Mouse (Mus musculus) liver, embryonic 12.5 days (tissue): ENCODE results near the gene Grik5. TPM values are rescaled to one million over a fixed set of nuclear protein-coding genes. Genes with fewer than 3 reads are reported as not detected.

Experiments
- ATAC-seq: fragments of 200-750 bp; cut with Nextera tagmentation; 2 replicates; pipeline ENCODE4 v1.8.0; 2017; ENCODE audit warnings: moderate number of reproducible peaks, mild to moderate bottlenecking, moderate library complexity
- H3K27ac ChIP-seq: fragments of 300-500 bp; sonication (generic); 2 replicates; pipeline ENCODE4 v1.5.1; 2016; ENCODE audit warnings: mild to moderate bottlenecking
- H3K27me3 ChIP-seq: fragments of 300-500 bp; sonication (generic); replicated peaks from 2 replicates; pipeline ENCODE4 v1.6.1; 2016; ENCODE audit warnings: mild to moderate bottlenecking, moderate library complexity
- H3K36me3 ChIP-seq: fragments of 300-500 bp; sonication (generic); 2 replicates; pipeline ENCODE4 v1.6.1; 2016; ENCODE audit warnings: mild to moderate bottlenecking, moderate library complexity
- H3K4me1 ChIP-seq: fragments of 300-500 bp; sonication (generic); 2 replicates; pipeline ENCODE4 v1.6.1; 2016
- H3K4me2 ChIP-seq: fragments of 300-500 bp; sonication (generic); 2 replicates; pipeline ENCODE4 v1.6.1; 2016; ENCODE audit warnings: mild to moderate bottlenecking, moderate library complexity
- H3K4me3 ChIP-seq: fragments of 300-500 bp; sonication (generic); 2 replicates; pipeline ENCODE4 v1.5.1; 2016; ENCODE audit warnings: mild to moderate bottlenecking, moderate library complexity
- H3K9ac ChIP-seq: fragments of 300-500 bp; sonication (generic); 2 replicates; pipeline ENCODE4 v1.6.1; 2016; ENCODE audit warnings: mild to moderate bottlenecking, moderate library complexity
- H3K9me3 ChIP-seq: fragments of 300-500 bp; sonication (generic); replicated peaks from 2 replicates; pipeline ENCODE4 v1.6.1; 2016; ENCODE audit warnings: mild to moderate bottlenecking, moderate library complexity
- WGBS: fragments of 180-500 bp; shearing (Covaris S2); methylation state at CpG from one replicate; pipeline ENCODE4 v1.1.7; 2016; ENCODE audit not compliant: insufficient replicate concordance; 5-methylcytosine and 5-hydroxymethylcytosine counted together
- polyA plus RNA-seq: library from polyadenylated mRNA; unstranded; fragments of >200 nt; fragmentation: Nextera tagmentation; extraction: Ambion mirVana; gene quantifications from 2 replicates; pipeline ENCODE4 v1.2.1, GENCODE M21; 2016

The Grik5 gene
- polyA plus RNA-seq, 1 experiment from 2014 or later: 3.0 TPM

DNA sequence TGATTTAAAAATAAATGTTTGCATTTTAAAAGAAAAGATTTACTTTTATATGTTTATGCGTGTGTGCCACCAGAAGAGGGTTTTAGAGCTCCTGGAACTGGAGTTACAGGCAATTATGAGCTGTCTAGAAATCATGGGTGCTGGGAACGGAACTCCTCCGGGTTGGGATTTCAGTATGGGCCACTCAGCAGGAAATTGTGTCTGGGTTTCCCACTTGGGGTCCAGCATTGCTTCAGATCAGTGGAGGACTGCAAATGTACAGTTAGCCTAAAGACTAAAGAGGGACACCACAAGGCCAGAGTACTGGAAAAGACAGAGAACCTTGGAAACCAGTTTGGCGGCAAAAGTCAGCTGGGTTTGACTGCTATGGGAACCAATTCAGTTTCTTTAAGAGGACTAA lies 98.9 kb downstream of the Grik5 start:
- Histone ChIP-seq H3K4me2 (peak overlapping the region; percentile 99), H3K4me3 (no peak overlapping the region), H3K9ac (0 out of 2 replicates have a peak overlapping the region, but pooled peaks have one; percentile 5), H3K27me3 (no peaks in the 10 kb centered on the region), H3K9me3 (no peaks in the 10 kb centered on the region), H3K36me3 (peaks cover 11% of the 10 kb centered on the region; the same call in 1 of the 2 replicates), H3K27ac (no peak overlapping the region), H3K4me1 (peaks cover 21% of the 10 kb centered on the region)
- 72% methylated on average over 4 of the region's 4 CpGs for WGBS
- ATAC-seq: no peak

DNA sequence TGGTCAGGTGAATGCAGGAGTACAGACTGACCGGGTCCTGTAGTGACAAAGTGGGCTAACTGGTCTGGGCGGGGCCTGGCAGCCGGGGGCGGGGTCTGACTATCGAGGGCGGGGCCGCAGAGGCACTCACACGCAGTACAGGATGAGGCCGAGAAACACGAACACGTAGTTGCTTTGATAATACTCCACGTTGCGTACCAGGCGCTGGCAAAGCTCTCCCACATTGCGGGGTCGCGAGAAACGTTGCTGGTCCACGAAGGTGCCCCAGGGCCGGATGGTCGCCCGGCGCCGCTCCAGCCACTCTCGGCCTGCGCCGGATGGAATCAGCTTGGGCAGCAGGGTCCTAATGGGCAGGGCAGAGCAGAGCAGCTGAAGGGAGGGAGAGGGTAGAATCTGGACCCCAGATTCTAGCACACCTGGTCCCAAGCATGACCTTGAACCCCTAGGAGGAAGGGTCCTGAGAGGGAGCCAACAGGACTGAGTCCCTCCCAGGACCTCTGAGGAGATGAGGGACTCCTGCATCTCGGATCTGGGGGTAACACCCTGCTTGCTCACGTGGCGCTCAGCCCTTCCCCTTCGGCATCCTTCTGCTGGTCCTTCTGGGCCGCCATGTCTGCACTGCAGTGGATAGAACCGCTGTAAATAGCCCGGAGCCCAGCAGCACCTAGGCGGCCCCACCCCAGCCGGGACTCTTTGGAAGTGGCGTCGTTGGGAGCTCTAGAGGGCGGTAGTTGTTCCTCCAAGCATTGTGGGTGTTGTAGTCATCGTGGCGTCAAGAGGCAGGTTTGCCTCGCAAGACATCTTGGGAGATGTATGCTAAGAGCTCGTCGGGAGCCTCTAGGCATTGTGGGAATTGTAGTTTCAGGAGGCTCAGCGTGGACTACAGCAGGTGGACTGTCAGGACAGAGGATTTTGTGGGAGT lies 99.9 kb downstream of the Grik5 start, which contains the start of gene Rabac1:
Gene Rabac1, minus strand, starts transcription at position 783 of the 922 bp plus-strand sequence.
- WGBS: under 1% methylated on average over 45 of the region's 45 CpGs
- peak within 1 kb of the TSS; percentile 83 for H3K4me3 ChIP-seq
- peak within 1 kb of the TSS; percentile 81 for H3K9ac ChIP-seq
- H3K27ac ChIP-seq: peak within 1 kb of the TSS; percentile 89
- H3K4me1 ChIP-seq: peaks cover 21% of the 10 kb centered on the region
- no peaks in the 10 kb centered on the region for H3K27me3 ChIP-seq
- peaks cover 11% of the 10 kb centered on the region; the same call in 1 of the 2 replicates for H3K36me3 ChIP-seq
- no peaks in the 10 kb centered on the region for H3K9me3 ChIP-seq
- peak; percentile 92 for ATAC-seq
- H3K4me2 ChIP-seq: peak within 1 kb of the TSS; percentile 99

DNA sequence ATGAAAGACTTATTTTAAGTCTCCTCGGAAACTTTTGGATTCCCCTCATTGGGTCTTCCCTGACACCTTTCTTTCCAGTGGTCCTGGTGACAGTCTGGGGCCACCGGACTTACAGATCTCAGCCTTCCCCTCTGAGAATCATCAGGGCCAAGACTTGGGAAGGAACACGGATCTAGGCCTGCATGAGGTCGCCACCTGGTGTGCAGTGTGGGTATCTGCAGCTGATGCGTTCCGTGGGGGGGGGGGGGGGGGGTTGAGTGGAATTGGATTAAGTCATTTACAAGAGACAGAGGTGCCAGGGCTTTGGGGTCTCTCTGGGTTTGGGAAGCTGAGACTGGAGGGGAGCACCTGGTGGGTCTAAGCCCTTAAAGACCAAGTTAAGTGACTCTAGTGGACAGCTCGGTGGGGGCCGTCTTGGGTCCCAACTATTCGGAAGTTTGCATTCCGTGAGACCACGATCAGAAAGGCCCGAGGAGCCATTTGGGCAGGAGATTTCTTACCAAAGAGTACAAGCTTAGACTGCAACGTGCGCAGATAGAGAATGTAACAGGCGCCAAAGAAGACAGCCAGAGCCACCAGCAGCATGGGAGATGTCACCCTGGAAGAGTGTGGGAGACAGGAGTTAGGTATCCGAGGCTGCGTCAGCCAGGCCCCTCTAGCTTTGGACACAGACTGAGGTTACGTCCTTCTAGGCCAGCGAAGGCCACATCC lies 100.7 kb downstream of the Grik5 start:
- WGBS: 7% methylated on average over 19 of the region's 19 CpGs
- Histone ChIP-seq H3K27me3 (peaks cover 3% of the 10 kb centered on the region; the same call in 1 of the 2 replicates), H3K27ac (peak overlapping the region; percentile 89), H3K9me3 (no peaks in the 10 kb centered on the region), H3K4me1 (peaks cover 21% of the 10 kb centered on the region), H3K9ac (peak overlapping the region; percentile 81), H3K4me3 (peak overlapping the region; percentile 83), H3K36me3 (peaks cover 11% of the 10 kb centered on the region; the same call in 1 of the 2 replicates), H3K4me2 (peak overlapping the region; percentile 99)
- ATAC-seq: peak; percentile 0; the same call in 1 of the 2 replicates

DNA sequence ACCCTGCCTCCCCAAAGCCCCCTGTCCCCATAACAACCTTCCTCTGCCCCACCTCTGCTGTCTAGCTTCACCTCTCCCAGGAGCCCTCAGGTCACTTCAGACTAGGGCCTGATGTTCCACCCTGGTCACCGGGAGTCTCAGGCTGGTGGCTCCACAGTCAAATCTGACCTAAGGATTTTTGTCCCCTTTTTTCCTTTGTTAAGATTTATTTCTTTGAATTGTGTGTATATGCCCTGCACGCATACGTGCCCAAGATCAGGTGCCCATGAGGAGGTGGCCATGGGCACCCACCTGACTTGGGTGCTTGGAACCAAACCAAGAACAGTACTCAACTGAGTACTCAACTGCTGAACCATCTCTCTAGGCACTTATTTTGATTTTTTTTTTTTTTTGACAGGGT lies 101.8 kb downstream of the Grik5 start:
- Histone ChIP-seq H3K9ac (no peak overlapping the region), H3K27me3 (peaks cover 3% of the 10 kb centered on the region; the same call in 1 of the 2 replicates), H3K9me3 (no peaks in the 10 kb centered on the region), H3K36me3 (peaks cover 11% of the 10 kb centered on the region; the same call in 1 of the 2 replicates), H3K4me1 (peaks cover 21% of the 10 kb centered on the region), H3K4me3 (no peak overlapping the region), H3K27ac (no peak overlapping the region), H3K4me2 (no peak overlapping the region)
- ATAC-seq: no peak
- 85% methylated on average over 3 of the region's 3 CpGs for whole genome bisulfite sequencing

DNA sequence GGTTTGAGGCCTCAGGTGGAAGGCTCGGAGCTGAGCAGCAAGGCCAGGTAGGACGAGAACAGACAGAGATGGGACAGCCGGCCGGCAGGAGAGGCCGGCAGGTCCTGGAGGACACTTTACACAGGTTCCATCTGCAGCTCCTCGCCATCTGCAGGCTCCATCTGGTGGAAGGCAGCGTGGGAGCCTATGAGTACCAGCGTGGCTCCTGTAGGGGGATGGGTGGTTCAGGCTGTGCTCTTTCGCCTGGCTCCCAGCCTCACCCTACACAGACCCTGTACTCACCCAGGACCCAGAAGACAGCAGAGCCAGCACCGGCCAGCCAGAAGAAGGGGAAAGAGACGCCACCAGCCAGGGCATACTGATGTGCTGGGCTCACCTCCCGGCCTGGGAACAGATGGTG lies 102.3 kb downstream of the Grik5 start:
- H3K36me3 ChIP-seq: peaks cover 11% of the 10 kb centered on the region; the same call in 1 of the 2 replicates
- H3K9me3 ChIP-seq: no peaks in the 10 kb centered on the region
- 75% methylated on average over 12 of the region's 12 CpGs for WGBS
- no peak overlapping the region for H3K4me3 ChIP-seq
- no peak overlapping the region for H3K27ac ChIP-seq
- ATAC-seq: no peak
- peaks cover 3% of the 10 kb centered on the region; the same call in 1 of the 2 replicates for H3K27me3 ChIP-seq
- H3K4me1 ChIP-seq: peaks cover 21% of the 10 kb centered on the region
- no peak overlapping the region for H3K9ac ChIP-seq
- no peak overlapping the region for H3K4me2 ChIP-seq

DNA sequence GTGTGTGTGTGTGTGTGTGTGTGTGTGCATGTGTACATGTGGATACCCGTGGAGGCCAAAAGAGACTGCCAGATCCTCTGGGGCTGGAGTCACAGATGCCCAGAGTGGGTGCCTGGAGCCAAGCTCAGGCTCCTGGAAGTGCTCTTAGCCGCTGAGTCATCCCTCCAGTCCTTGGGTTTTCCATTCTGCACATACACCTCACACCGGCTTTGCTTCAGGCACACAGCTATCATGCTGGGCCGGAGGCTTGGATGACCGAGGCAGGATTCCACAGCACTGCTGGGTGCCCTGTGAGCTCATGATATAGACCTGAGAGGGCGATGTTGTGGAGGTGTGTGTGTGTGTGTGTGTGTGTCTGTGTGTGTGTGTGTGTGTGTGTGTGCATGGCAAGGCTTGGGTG lies 103.7 kb downstream of the Grik5 start:
- H3K9ac ChIP-seq: no peak overlapping the region
- no peak overlapping the region for H3K4me3 ChIP-seq
- peaks cover 3% of the 10 kb centered on the region; the same call in 1 of the 2 replicates for H3K27me3 ChIP-seq
- H3K9me3 ChIP-seq: no peaks in the 10 kb centered on the region
- H3K4me1 ChIP-seq: peaks cover 19% of the 10 kb centered on the region
- peaks cover 11% of the 10 kb centered on the region; the same call in 1 of the 2 replicates for H3K36me3 ChIP-seq
- H3K4me2 ChIP-seq: no peak overlapping the region
- 72% methylated on average over 6 of the region's 6 CpGs for WGBS
- ATAC-seq: no peak
- H3K27ac ChIP-seq: no peak overlapping the region

DNA sequence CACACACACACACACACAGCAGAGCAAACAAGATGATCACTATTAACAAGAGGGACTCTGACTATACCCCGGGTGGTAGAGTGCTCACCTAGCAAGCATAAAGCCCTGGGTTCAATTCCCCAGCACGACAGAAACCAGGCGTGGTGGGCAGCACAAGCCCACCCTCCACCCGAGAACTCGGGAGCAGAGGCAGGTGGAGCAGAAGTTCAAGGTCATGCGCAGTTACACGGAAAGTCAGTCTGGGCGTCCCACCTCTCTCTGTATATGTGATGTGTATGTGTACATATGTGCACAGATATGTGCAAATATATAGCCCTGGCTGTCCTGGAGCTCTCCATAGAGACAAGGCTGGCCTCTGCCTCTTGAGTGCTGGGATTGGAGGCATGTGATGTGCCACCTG lies 104.2 kb downstream of the Grik5 start:
- no peaks in the 10 kb centered on the region for H3K9me3 ChIP-seq
- H3K4me1 ChIP-seq: peaks cover 16% of the 10 kb centered on the region
- H3K4me3 ChIP-seq: no peak overlapping the region
- no peak overlapping the region for H3K4me2 ChIP-seq
- H3K27ac ChIP-seq: no peak overlapping the region
- 64% methylated on average over 8 of the region's 8 CpGs for WGBS
- H3K36me3 ChIP-seq: peaks cover 11% of the 10 kb centered on the region; the same call in 1 of the 2 replicates
- peaks cover 3% of the 10 kb centered on the region; the same call in 1 of the 2 replicates for H3K27me3 ChIP-seq
- H3K9ac ChIP-seq: no peak overlapping the region
- ATAC-seq: no peak

DNA sequence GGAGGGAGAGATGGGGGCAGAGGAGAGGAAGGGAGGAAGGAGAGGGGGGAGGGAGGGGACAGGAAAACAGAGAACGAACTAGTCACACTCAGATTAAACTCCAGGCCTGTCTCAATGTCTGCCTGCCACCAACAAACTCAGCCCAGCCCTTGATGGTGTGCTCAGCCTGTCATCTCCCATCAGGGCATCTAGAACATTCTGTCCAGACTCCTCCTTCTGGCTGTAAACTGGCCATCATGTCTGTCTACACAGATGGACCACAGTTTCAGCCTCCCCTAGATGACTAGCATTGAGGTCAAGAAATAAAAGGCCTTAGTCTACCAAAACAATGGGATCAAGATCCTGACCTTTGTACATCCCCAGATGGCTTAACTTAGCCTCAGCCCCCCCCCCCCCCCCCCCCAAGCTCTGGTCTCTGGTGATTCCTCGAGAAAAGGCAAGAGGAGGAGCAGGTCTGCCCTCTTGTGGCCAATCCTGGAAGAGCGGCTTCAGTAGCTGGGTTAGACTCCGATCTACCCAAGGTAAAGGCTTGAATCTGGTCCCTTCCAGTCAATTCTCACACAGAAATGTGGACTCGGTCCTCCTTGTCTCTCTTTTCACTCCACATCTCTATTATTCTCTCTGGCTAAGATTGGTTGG lies 107.1 kb downstream of the Grik5 start:
- no peaks in the 10 kb centered on the region for H3K9me3 ChIP-seq
- ATAC-seq: no peak
- no peak overlapping the region for H3K9ac ChIP-seq
- peaks cover 8% of the 10 kb centered on the region; the same call in 1 of the 2 replicates for H3K36me3 ChIP-seq
- peaks cover 3% of the 10 kb centered on the region; the same call in 1 of the 2 replicates for H3K27me3 ChIP-seq
- peaks cover 3% of the 10 kb centered on the region; the same call in 1 of the 2 replicates for H3K4me1 ChIP-seq
- whole genome bisulfite sequencing: 13% methylated on average over 5 of the region's 5 CpGs
- H3K27ac ChIP-seq: no peak overlapping the region
- H3K4me3 ChIP-seq: no peak overlapping the region
- H3K4me2 ChIP-seq: no peak overlapping the region

DNA sequence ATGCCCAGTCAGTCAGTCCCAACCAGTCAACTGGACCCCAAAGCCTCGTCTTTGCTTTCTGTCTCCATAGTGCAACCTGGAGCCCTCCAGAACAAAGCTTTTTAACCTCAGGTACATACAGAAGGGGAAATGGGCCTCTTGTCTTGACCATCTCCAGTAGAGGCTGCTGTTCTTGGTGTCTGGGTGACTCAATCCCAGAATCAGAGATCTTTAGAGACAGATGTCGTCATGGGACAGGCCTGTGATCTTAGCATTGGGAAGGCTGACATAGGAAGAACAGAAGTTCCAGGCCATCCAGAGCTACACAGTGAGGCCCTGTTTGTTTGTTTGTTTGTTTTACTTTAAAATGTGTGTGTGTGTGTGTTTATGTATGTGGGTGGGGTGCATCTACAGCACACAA lies 107.9 kb downstream of the Grik5 start:
- ATAC-seq: no peak
- Histone ChIP-seq H3K9ac (no peak overlapping the region), H3K27ac (no peak overlapping the region), H3K4me3 (no peak overlapping the region), H3K4me2 (no peak overlapping the region), H3K4me1 (peaks cover 3% of the 10 kb centered on the region; the same call in 1 of the 2 replicates), H3K9me3 (no peaks in the 10 kb centered on the region), H3K36me3 (peaks cover under 1% of the 10 kb centered on the region; the same call in 1 of the 2 replicates), H3K27me3 (peaks cover 3% of the 10 kb centered on the region; the same call in 1 of the 2 replicates)
- WGBS: 48% methylated on average over 2 of the region's 2 CpGs
